Mouse (Mus musculus) 416B (cell line): ENCODE measurements around the gene Ccdc83.
A peak's percentile ranks its signal among the peaks of the same experiment; 100 is the strongest.

ENCODE experiments used
- DNase-seq: peaks from one replicate; pipeline ENCODE4 v3.0.0; 2011; ENCODE audit warnings: low read depth

Ccdc83 gene

GRCm38 (mm10) chr7:90261902-90262599, 3.5 kb downstream of the Ccdc83 start:
- DNase-seq, result no peak

- DNase-seq, result no peak
These were observed 5.7 kb downstream of the Ccdc83 start for GRCm38 (mm10) chr7:90259899-90260298.

GRCm38 (mm10) chr7:90258701-90259100, 6.9 kb downstream of the Ccdc83 start:
- no peak for DNase-seq

GRCm38 (mm10) chr7:90252946-90253345, 12.6 kb downstream of the Ccdc83 start:
- peak; percentile 8 for DNase-seq

- peak; percentile 30 for DNase-seq
These were observed 21.9 kb downstream of the Ccdc83 start for GRCm38 (mm10) chr7:90243643-90244042.

- DNase-seq, result peak; percentile 69
These were observed 22.4 kb downstream of the Ccdc83 start for GRCm38 (mm10) chr7:90243151-90243550.

GRCm38 (mm10) chr7:90236289-90236905, 29.2 kb downstream of the Ccdc83 start:
- DNase-seq, result peak; percentile 37

- no peak for DNase-seq
These were observed 31.7 kb downstream of the Ccdc83 start for GRCm38 (mm10) chr7:90233921-90234320.

- no peak for DNase-seq
These were observed 34.1 kb downstream of the Ccdc83 start for GRCm38 (mm10) chr7:90231431-90231830.

- peak; percentile 59 for DNase-seq
These were observed 36.7 kb downstream of the Ccdc83 start for GRCm38 (mm10) chr7:90228884-90229283.

- DNase-seq, result no peak
These were observed 37.5 kb downstream of the Ccdc83 start for GRCm38 (mm10) chr7:90228075-90228474.

GRCm38 (mm10) chr7:90221487-90221886, 44.1 kb downstream of the Ccdc83 start:
- no peak for DNase-seq

GRCm38 (mm10) chr7:90218122-90218521, 47.5 kb downstream of the Ccdc83 start:
- no peak for DNase-seq

GRCm38 (mm10) chr7:90216511-90216910, 49.1 kb downstream of the Ccdc83 start:
- no peak for DNase-seq

GRCm38 (mm10) chr7:90210947-90211346, 54.6 kb downstream of the Ccdc83 start:
- no peak for DNase-seq

- no peak for DNase-seq
These were observed 55.5 kb downstream of the Ccdc83 start for GRCm38 (mm10) chr7:90210116-90210515.

GRCm38 (mm10) chr7:90203914-90204313, 61.7 kb downstream of the Ccdc83 start:
- no peak for DNase-seq

GRCm38 (mm10) chr7:90201877-90202465, 63.6 kb downstream of the Ccdc83 start:
- no peak for DNase-seq

GRCm38 (mm10) chr7:90200251-90200650, 65.3 kb downstream of the Ccdc83 start:
- DNase-seq, result peak; percentile 92

- peak; percentile 12 for DNase-seq
These were observed 84.9 kb downstream of the Ccdc83 start for GRCm38 (mm10) chr7:90180635-90181034.

GRCm38 (mm10) chr7:90175576-90175975, 90.0 kb downstream of the Ccdc83 start:
- peak; percentile 28 for DNase-seq
